Mouse (Mus musculus): Measurements from ENCODE around the gene Sprr2e. TPM values are rescaled to one million over a fixed set of nuclear protein-coding genes. Genes with fewer than 3 reads are reported as not detected.

Sprr2e gene
- polyA plus RNA-seq, 1 experiment from 2014 or later: not detected

Other genes with a start within 250 kb of the Sprr2e start
- 44.2 and 62.6 TPM in 2 replicates for gene Prr9, start 228.2 kb upstream of the Sprr2e start, polyA plus RNA-seq (2015; fragmentation: Nextera tagmentation; extraction: Ambion mirVana)
- not detected in 2 replicates for gene Lelp1, start 209.4 kb upstream of the Sprr2e start, polyA plus RNA-seq (2015; fragmentation: Nextera tagmentation; extraction: Ambion mirVana)
- 0.12 TPM in 1 of 2 replicates, not detected in the other for gene Sprr2a1, start 136.3 kb upstream of the Sprr2e start, polyA plus RNA-seq (2015; fragmentation: Nextera tagmentation; extraction: Ambion mirVana)
- gene Sprr2a2, start 136.2 kb upstream of the Sprr2e start, polyA plus RNA-seq (2015; fragmentation: Nextera tagmentation; extraction: Ambion mirVana): 2.5 and 6.2 TPM in 2 replicates
- gene Sprr2a3, start 66.7 kb upstream of the Sprr2e start, polyA plus RNA-seq (2015; fragmentation: Nextera tagmentation; extraction: Ambion mirVana): 0.39 TPM in 1 of 2 replicates, not detected in the other
- 0.29 TPM in 1 of 2 replicates, not detected in the other for gene Sprr2b, start 35.5 kb upstream of the Sprr2e start, polyA plus RNA-seq (2015; fragmentation: Nextera tagmentation; extraction: Ambion mirVana)
- not detected in 2 replicates for gene Sprr2d, start 13.0 kb upstream of the Sprr2e start, polyA plus RNA-seq (2015; fragmentation: Nextera tagmentation; extraction: Ambion mirVana)
- not detected in 2 replicates for gene Sprr2f, start 13.0 kb downstream of the Sprr2e start, polyA plus RNA-seq (2015; fragmentation: Nextera tagmentation; extraction: Ambion mirVana)
- 1.5 and 4.6 TPM in 2 replicates for gene Sprr2h, start 33.5 kb downstream of the Sprr2e start, polyA plus RNA-seq (2015; fragmentation: Nextera tagmentation; extraction: Ambion mirVana)
- gene Sprr2i, start 55.8 kb downstream of the Sprr2e start, polyA plus RNA-seq (2015; fragmentation: Nextera tagmentation; extraction: Ambion mirVana): 0.29 TPM in 1 of 2 replicates, not detected in the other
- gene Sprr2j-ps, start 65.9 kb downstream of the Sprr2e start, polyA plus RNA-seq (2015; fragmentation: Nextera tagmentation; extraction: Ambion mirVana): 0.26 TPM in 1 of 2 replicates, not detected in the other
- 8.5 and 21.1 TPM in 2 replicates for gene Gm9774, start 77.3 kb downstream of the Sprr2e start, polyA plus RNA-seq (2015; fragmentation: Nextera tagmentation; extraction: Ambion mirVana)
- 1.2 TPM in 2 replicates for gene Sprr2k, start 80.4 kb downstream of the Sprr2e start, polyA plus RNA-seq (2015; fragmentation: Nextera tagmentation; extraction: Ambion mirVana)
- 50.3 and 55.6 TPM in 2 replicates for gene Sprr1b, start 86.6 kb downstream of the Sprr2e start, polyA plus RNA-seq (2015; fragmentation: Nextera tagmentation; extraction: Ambion mirVana)
- gene Sprr3, start 106.6 kb downstream of the Sprr2e start, polyA plus RNA-seq (2015; fragmentation: Nextera tagmentation; extraction: Ambion mirVana): 27.2 and 28.3 TPM in 2 replicates
- gene Sprr1a, start 133.8 kb downstream of the Sprr2e start, polyA plus RNA-seq (2015; fragmentation: Nextera tagmentation; extraction: Ambion mirVana): 303 and 332 TPM in 2 replicates
- gene Sprr4, start 148.3 kb downstream of the Sprr2e start, polyA plus RNA-seq (2015; fragmentation: Nextera tagmentation; extraction: Ambion mirVana): 2.3 and 6.7 TPM in 2 replicates
- 5.0 and 5.6 TPM in 2 replicates for gene 2310046K23Rik, start 182.4 kb downstream of the Sprr2e start, polyA plus RNA-seq (2015; fragmentation: Nextera tagmentation; extraction: Ambion mirVana)
- 11.6 and 13.2 TPM in 2 replicates for gene Ivl, start 221.6 kb downstream of the Sprr2e start, polyA plus RNA-seq (2015; fragmentation: Nextera tagmentation; extraction: Ambion mirVana)
- not detected in 2 replicates for gene Smcp, start 236.9 kb downstream of the Sprr2e start, polyA plus RNA-seq (2015; fragmentation: Nextera tagmentation; extraction: Ambion mirVana)